Mouse (Mus musculus): ENCODE results near the gene Atf1. TPM values are rescaled to one million over a fixed set of nuclear protein-coding genes. Genes with fewer than 3 reads are reported as not detected.

Atf1 gene
- total and polyA plus RNA-seq, 3 experiments, result 41.8 to 854 (median 183) TPM

DNA sequence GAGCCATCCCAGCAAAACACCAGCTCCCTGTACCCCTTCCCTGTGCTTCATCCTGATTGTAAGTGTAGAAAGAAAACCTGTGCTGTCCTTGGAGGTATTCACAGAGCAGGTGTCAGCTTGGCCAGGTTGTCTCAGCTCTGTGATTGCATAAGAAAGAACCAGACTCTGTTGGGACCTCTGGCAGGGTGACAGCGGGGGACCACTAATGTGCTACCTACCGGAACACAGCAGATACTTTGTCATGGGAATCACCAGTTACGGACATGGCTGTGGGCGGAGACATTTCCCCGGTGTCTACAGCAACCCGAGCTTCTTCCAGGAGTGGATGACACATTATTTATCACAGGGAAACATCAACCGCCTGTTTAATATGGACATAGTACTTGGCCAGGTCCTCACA, 64.7 kb downstream of the Atf1 start:
- no peak for DNase-seq (ENCODE audit: low read depth, low spot score)
- Histone ChIP-seq H3K27ac (ENCODE audit: control insufficient read depth, low read depth, low read length) (no peak overlapping the region), H3K9me3 (replicated peaks; ENCODE audit: insufficient read depth, low read length) (no peaks in the 10 kb centered on the region), H3K27me3 (ENCODE audit: control insufficient read depth in 1 of 2, insufficient read depth in 2 of 2, low read length in 2 of 2) (no peaks in the 10 kb centered on the region; a peak in 1 of 4 replicates), H3K79me2 (ENCODE audit: control insufficient read depth, insufficient read depth, low read length, poor library complexity) (no peaks in the 10 kb centered on the region), H3K36me3 (ENCODE audit: control insufficient read depth in 1 of 2, insufficient read depth in 2 of 2, low read length in 2 of 2) (no peaks in the 10 kb centered on the region), H3K4me1 (ENCODE audit: control insufficient read depth in 1 of 2, insufficient read depth in 2 of 2, low read length in 2 of 2) (no peaks in the 10 kb centered on the region), H3K4me3 (ENCODE audit: control insufficient read depth in 1 of 2, insufficient read depth in 1 of 2, low read depth in 2 of 2, low read length in 2 of 2) (no peak overlapping the region), H3K9ac (ENCODE audit: control insufficient read depth, low read depth, low read length, poor library complexity, severe bottlenecking) (no peak overlapping the region)
- TF ChIP-seq KAT2A (conservative IDR thresholded peaks at IDR 0.05; ENCODE audit: low read depth, low read length), result no peak
- no peak for TF ChIP-seq MYB (IDR thresholded peaks at IDR 0.05; ENCODE audit: low read depth, low read length)
- no peak for TF ChIP-seq TBP (IDR thresholded peaks at IDR 0.05; ENCODE audit: low read depth, low read length)
- TF ChIP-seq MAX (IDR thresholded peaks at IDR 0.05; ENCODE audit: low read length), result no peak
- TF ChIP-seq POLR2A (IDR thresholded peaks at IDR 0.05; ENCODE audit: control insufficient read depth in 1 of 2, insufficient read depth in 1 of 2, low read depth in 1 of 2, low read length in 2 of 2, poor library complexity in 1 of 2), result no peak
- TF ChIP-seq ZC3H11A (IDR thresholded peaks at IDR 0.05; ENCODE audit: low read depth, low read length), result no peak
- TF ChIP-seq MAZ (IDR thresholded peaks at IDR 0.05; ENCODE audit: low read depth, low read length), result no peak
- no peak for TF ChIP-seq TCF12 (IDR thresholded peaks at IDR 0.05; ENCODE audit: low read depth, low read length)
- TF ChIP-seq ZNF384 (IDR thresholded peaks at IDR 0.05; ENCODE audit: low read depth, low read length), result no peak
- TF ChIP-seq MYC (IDR thresholded peaks at IDR 0.05; ENCODE audit: low read depth, low read length), result no peak
- no peak for TF ChIP-seq RAD21 (IDR thresholded peaks at IDR 0.05; ENCODE audit: low read depth, low read length)
- TF ChIP-seq ETS1 (IDR thresholded peaks at IDR 0.05; ENCODE audit: low read depth, low read length), result no peak
- no peak for TF ChIP-seq CHD2 (IDR thresholded peaks at IDR 0.05; ENCODE audit: low read length)

DNA sequence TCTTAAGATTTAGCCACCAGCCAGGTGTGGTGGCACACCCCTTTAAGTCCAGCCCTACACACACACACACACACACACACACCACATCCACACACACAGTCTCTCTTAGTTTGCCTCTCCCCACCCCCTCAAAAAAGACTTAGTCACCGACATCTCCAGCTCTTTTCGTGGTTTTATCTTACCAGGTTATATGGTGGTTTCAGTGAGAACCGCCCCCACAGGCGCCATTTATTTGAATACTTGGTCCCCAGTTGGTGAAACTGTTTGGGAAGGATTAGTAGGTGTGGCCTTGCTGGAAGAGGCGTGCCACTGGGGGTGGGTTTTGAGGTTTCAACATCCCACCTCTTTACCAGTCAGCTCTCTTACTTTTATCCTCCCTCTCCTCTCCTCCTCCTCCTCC, 70.2 kb downstream of the Atf1 start:
- Histone ChIP-seq H3K4me1 (ENCODE audit: control insufficient read depth in 1 of 2, insufficient read depth in 2 of 2, low read length in 2 of 2) (peaks cover 15 to 16% of the 10 kb centered on the region in 2 experiments), H3K9me3 (replicated peaks; ENCODE audit: insufficient read depth, low read length) (no peaks in the 10 kb centered on the region)
- TF ChIP-seq SMC3 (IDR thresholded peaks at IDR 0.05; ENCODE audit: low read depth, low read length) (no peak), ZNF384 (IDR thresholded peaks at IDR 0.05; ENCODE audit: low read depth, low read length) (no peak), E2F4 (IDR thresholded peaks at IDR 0.05; ENCODE audit: borderline replicate concordance, low read depth, low read length) (no peak), BHLHE40 (IDR thresholded peaks at IDR 0.05; ENCODE audit: borderline replicate concordance, low read depth, low read length) (no peak), POLR2AphosphoS2 (IDR thresholded peaks at IDR 0.05; ENCODE audit: low read length) (no peak), MXI1 (IDR thresholded peaks at IDR 0.05; ENCODE audit: low read depth, low read length) (no peak), MAFK (IDR thresholded peaks at IDR 0.05; ENCODE audit: borderline replicate concordance, low read depth, low read length) (no peak), RCOR1 (IDR thresholded peaks at IDR 0.05; ENCODE audit: low read depth, low read length) (no peak), NELFE (IDR thresholded peaks at IDR 0.05; ENCODE audit: low read depth, low read length) (no peak), UBTF (IDR thresholded peaks at IDR 0.05; ENCODE audit: borderline replicate concordance, insufficient read depth, low read depth, low read length) (no peak), POLR2AphosphoS5 (IDR thresholded peaks at IDR 0.05; ENCODE audit: borderline replicate concordance, low read depth, low read length) (no peak), CHD2 (IDR thresholded peaks at IDR 0.05; ENCODE audit: low read length) (no peak)

More for the DNA sequence above, 70.2 kb downstream of the Atf1 start:
- Histone ChIP-seq H3K36me3 (ENCODE audit: control insufficient read depth in 1 of 2, insufficient read depth in 2 of 2, low read length in 2 of 2) (peaks cover 0 to 14% of the 10 kb centered on the region in 2 experiments; a peak in 2 of 4 replicates), H3K27ac (ENCODE audit: control insufficient read depth, low read depth, low read length) (no peak overlapping the region), H3K79me2 (ENCODE audit: control insufficient read depth, insufficient read depth, low read length, poor library complexity) (no peaks in the 10 kb centered on the region), H3K9ac (ENCODE audit: control insufficient read depth, low read depth, low read length, poor library complexity, severe bottlenecking) (no peak overlapping the region), H3K27me3 (ENCODE audit: control insufficient read depth in 1 of 2, insufficient read depth in 2 of 2, low read length in 2 of 2) (no peaks in the 10 kb centered on the region; a peak in 1 of 4 replicates), H3K4me3 (ENCODE audit: control insufficient read depth in 1 of 2, insufficient read depth in 1 of 2, low read depth in 2 of 2, low read length in 2 of 2) (no peak overlapping the region)
- DNase-seq (ENCODE audit: low read depth, low spot score), result peak; percentile 59

Data from MEL (cell line).